Mouse (Mus musculus): Measurements from ENCODE around the gene Hgd. TPM values are rescaled to one million over a fixed set of nuclear protein-coding genes. Genes with fewer than 3 reads are reported as not detected.
A peak's percentile ranks its signal among the peaks of the same experiment; 100 is the strongest.

Gene Hgd
- polyA plus RNA-seq, 1 experiment from 2014 or later, result 19.5 TPM

DNA sequence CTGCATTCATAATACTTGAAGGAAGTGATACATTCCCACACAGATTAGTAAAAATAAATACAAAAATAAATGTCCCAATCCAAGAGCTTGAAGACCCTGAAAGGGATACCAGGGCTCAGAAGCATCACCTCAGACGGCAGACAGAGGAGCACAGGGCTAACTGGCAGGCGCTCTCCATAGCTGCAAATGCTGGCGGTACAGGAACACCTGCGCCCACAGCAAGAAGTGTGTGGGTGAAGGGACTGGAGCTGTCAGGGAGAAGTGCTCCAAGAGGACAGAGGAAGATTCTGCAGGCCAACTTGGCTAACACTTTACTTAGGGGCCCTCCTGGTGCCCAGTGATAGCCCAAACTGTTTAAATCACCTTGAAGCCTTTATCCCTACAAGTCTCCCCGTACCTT is 32.1 kb downstream of the Hgd start:
- WGBS (ENCODE audit: insufficient replicate concordance), result 65% methylated on average over 5 of the region's 5 CpGs
- Histone ChIP-seq H3K9ac (no peak overlapping the region), H3K9me3 (replicated peaks) (no peaks in the 10 kb centered on the region), H3K27me3 (replicated peaks) (no peaks in the 10 kb centered on the region), H3K36me3 (no peaks in the 10 kb centered on the region), H3K27ac (no peak overlapping the region), H3K4me1 (no peaks in the 10 kb centered on the region), H3K4me3 (no peak overlapping the region), H3K4me2 (no peak overlapping the region)
- ATAC-seq, result no peak

GRCm38 (mm10) chr16:37614540-37614939 is 34.6 kb downstream of the Hgd start:
- no peak for ATAC-seq
- H3K4me2 ChIP-seq, result no peak overlapping the region
- 94% methylated on average over 9 of the region's 9 CpGs for WGBS (ENCODE audit: insufficient replicate concordance)

GRCm38 (mm10) chr16:37615429-37615828 is 35.5 kb downstream of the Hgd start:
- Histone ChIP-seq H3K36me3 (no peaks in the 10 kb centered on the region), H3K27me3 (replicated peaks) (no peaks in the 10 kb centered on the region), H3K4me2 (no peak overlapping the region), H3K4me1 (no peaks in the 10 kb centered on the region), H3K4me3 (no peak overlapping the region), H3K27ac (no peak overlapping the region), H3K9ac (no peak overlapping the region), H3K9me3 (replicated peaks) (no peaks in the 10 kb centered on the region)
- 70% methylated on average over 8 of the region's 8 CpGs for WGBS (ENCODE audit: insufficient replicate concordance)
- ATAC-seq, result no peak

More at GRCm38 (mm10) chr16:37614540-37614939, 34.6 kb downstream of the Hgd start:
- no peak overlapping the region for H3K9ac ChIP-seq
- H3K4me1 ChIP-seq, result no peaks in the 10 kb centered on the region
- H3K27me3 ChIP-seq (replicated peaks), result no peaks in the 10 kb centered on the region
- no peak overlapping the region for H3K27ac ChIP-seq
- no peak overlapping the region for H3K4me3 ChIP-seq
- H3K36me3 ChIP-seq, result no peaks in the 10 kb centered on the region
- no peaks in the 10 kb centered on the region for H3K9me3 ChIP-seq (replicated peaks)

- no peak for ATAC-seq
- no peak overlapping the region for H3K4me2 ChIP-seq
- no peak overlapping the region for H3K27ac ChIP-seq
- no peak overlapping the region for H3K4me3 ChIP-seq
- no peak overlapping the region for H3K9ac ChIP-seq
- no peaks in the 10 kb centered on the region for H3K36me3 ChIP-seq
- no peaks in the 10 kb centered on the region for H3K27me3 ChIP-seq (replicated peaks)
- H3K9me3 ChIP-seq (replicated peaks), result no peaks in the 10 kb centered on the region
- WGBS (ENCODE audit: insufficient replicate concordance), result 56% methylated on average over 8 of the region's 8 CpGs
- no peaks in the 10 kb centered on the region for H3K4me1 ChIP-seq
Observed at GRCm38 (mm10) chr16:37616104-37616503, 36.2 kb downstream of the Hgd start.

- H3K9me3 ChIP-seq (replicated peaks), result no peaks in the 10 kb centered on the region
- H3K36me3 ChIP-seq, result no peaks in the 10 kb centered on the region
- H3K4me1 ChIP-seq, result no peaks in the 10 kb centered on the region
- 37% methylated on average over 3 of the region's 3 CpGs for WGBS (ENCODE audit: insufficient replicate concordance)
- no peak overlapping the region for H3K4me3 ChIP-seq
- H3K4me2 ChIP-seq, result no peak overlapping the region
- no peak for ATAC-seq
- no peaks in the 10 kb centered on the region for H3K27me3 ChIP-seq (replicated peaks)
- H3K27ac ChIP-seq, result no peak overlapping the region
- no peak overlapping the region for H3K9ac ChIP-seq
Observed at GRCm38 (mm10) chr16:37617695-37618094, 37.7 kb downstream of the Hgd start.

- Histone ChIP-seq H3K27me3 (replicated peaks) (no peaks in the 10 kb centered on the region), H3K27ac (no peak overlapping the region), H3K4me3 (no peak overlapping the region), H3K9me3 (replicated peaks) (no peaks in the 10 kb centered on the region), H3K36me3 (no peaks in the 10 kb centered on the region), H3K9ac (no peak overlapping the region), H3K4me2 (no peak overlapping the region), H3K4me1 (no peaks in the 10 kb centered on the region)
- ATAC-seq, result no peak
- WGBS (ENCODE audit: insufficient replicate concordance), result 49% methylated on average over 3 of the region's 3 CpGs
Observed at GRCm38 (mm10) chr16:37622403-37622802, 42.5 kb downstream of the Hgd start.

DNA sequence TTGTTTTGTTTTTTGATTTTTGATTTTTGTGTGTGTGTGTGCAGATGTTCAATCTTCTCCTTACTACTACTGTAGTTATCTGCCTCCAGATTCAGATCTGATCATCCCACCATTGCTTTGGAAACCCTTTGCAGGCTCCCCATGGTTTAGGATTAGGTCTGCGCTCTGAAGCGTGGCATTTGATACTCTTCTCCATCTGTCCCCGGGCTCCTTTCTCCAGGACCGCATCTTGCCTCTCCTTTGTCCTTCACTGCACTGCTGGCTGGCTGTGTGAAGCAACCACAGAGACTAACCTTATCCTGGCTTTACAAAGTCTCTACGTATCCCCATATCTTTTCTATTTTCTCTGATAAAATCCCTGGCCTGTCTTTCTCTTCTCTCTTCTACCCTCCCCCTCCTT is 43.0 kb downstream of the Hgd start:
- Histone ChIP-seq H3K4me1 (no peaks in the 10 kb centered on the region), H3K36me3 (no peaks in the 10 kb centered on the region), H3K4me3 (no peak overlapping the region), H3K9ac (no peak overlapping the region), H3K4me2 (no peak overlapping the region), H3K27me3 (replicated peaks) (no peaks in the 10 kb centered on the region), H3K9me3 (replicated peaks) (no peaks in the 10 kb centered on the region), H3K27ac (no peak overlapping the region)
- no peak for ATAC-seq
- WGBS (ENCODE audit: insufficient replicate concordance), result 62% methylated on average over 5 of the region's 5 CpGs

DNA sequence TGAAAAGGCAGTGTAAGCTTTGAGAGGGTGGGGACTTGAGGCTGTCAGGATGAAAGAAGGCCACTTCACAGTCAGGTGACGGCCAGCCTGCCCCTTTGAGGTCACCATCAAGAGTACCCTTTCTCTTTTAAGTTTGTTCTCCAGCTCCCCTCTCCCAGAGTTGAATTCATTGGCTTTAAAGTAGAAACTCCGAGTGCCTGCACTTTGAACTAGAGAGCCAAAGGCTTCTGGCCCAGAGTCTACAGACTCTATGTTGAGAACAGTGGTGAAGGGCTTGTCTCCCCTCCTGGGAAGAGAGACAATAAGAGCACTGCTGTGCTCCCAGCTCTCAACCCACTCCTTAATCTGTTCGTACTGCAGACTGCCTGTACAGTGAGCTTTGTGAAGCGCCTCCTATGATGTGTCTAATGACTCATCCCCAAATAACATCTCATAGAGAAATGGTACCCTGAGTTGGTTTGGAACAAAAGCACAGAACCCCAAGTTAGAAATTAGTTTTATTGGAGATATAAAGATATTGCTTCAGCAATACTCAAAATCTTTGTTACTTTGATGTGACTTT is 46.5 kb downstream of the Hgd start:
- 65% methylated on average over 4 of the region's 4 CpGs for WGBS (ENCODE audit: insufficient replicate concordance)
- no peak overlapping the region for H3K27ac ChIP-seq
- no peaks in the 10 kb centered on the region for H3K4me1 ChIP-seq

GRCm38 (mm10) chr16:37628336-37628735 is 48.4 kb downstream of the Hgd start:
- Histone ChIP-seq H3K4me1 (no peaks in the 10 kb centered on the region), H3K9me3 (replicated peaks) (no peaks in the 10 kb centered on the region), H3K4me3 (no peak overlapping the region), H3K36me3 (no peaks in the 10 kb centered on the region), H3K27me3 (replicated peaks) (no peaks in the 10 kb centered on the region), H3K27ac (no peak overlapping the region), H3K4me2 (no peak overlapping the region), H3K9ac (no peak overlapping the region)
- ATAC-seq, result no peak
- WGBS (ENCODE audit: insufficient replicate concordance), result 69% methylated on average over 9 of the region's 9 CpGs

More for the DNA sequence above, 46.5 kb downstream of the Hgd start:
- no peaks in the 10 kb centered on the region for H3K27me3 ChIP-seq (replicated peaks)
- H3K9me3 ChIP-seq (replicated peaks), result no peaks in the 10 kb centered on the region
- H3K4me3 ChIP-seq, result no peak overlapping the region
- no peak overlapping the region for H3K4me2 ChIP-seq
- no peak for ATAC-seq
- H3K9ac ChIP-seq, result no peak overlapping the region
- no peaks in the 10 kb centered on the region for H3K36me3 ChIP-seq

DNA sequence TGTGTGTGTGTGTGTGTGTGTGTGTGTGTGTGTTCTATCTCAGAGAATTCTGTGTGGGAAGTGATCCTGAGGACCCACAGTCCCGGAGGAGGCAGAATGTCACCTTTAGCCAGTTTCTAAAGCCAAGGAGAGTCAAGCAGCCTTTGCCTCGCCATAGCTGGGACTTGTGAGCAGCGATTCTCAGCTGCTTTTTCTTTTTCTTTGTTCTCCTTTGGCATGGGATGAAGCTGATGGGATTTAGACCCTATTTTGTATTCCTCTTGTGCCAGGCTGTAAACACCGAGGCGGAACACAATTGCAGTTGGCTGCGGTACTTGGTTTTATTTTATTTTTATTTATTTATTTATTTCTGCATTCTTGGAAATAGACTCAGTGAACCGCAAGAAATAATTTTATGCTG is 49.1 kb downstream of the Hgd start:
- Histone ChIP-seq H3K4me3 (no peak overlapping the region), H3K9me3 (replicated peaks) (no peaks in the 10 kb centered on the region), H3K4me2 (no peak overlapping the region), H3K27ac (no peak overlapping the region), H3K36me3 (no peaks in the 10 kb centered on the region), H3K9ac (no peak overlapping the region), H3K4me1 (peaks cover 6% of the 10 kb centered on the region), H3K27me3 (replicated peaks) (no peaks in the 10 kb centered on the region)
- ATAC-seq, result no peak
- WGBS (ENCODE audit: insufficient replicate concordance), result 75% methylated on average over 7 of the region's 7 CpGs

GRCm38 (mm10) chr16:37634578-37634977 is 54.6 kb downstream of the Hgd start:
- H3K36me3 ChIP-seq, result no peaks in the 10 kb centered on the region
- 0 out of 2 replicates have a peak overlapping the region, but pooled peaks have one; percentile 12 for H3K27ac ChIP-seq
- H3K4me3 ChIP-seq, result peak overlapping the region; percentile 17
- H3K9me3 ChIP-seq (replicated peaks), result no peaks in the 10 kb centered on the region
- H3K9ac ChIP-seq, result 0 out of 2 replicates have a peak overlapping the region, but pooled peaks have one; percentile 12
- WGBS (ENCODE audit: insufficient replicate concordance), result 25% methylated on average over 9 of the region's 9 CpGs
- peaks cover 18% of the 10 kb centered on the region for H3K4me1 ChIP-seq
- ATAC-seq, result peak; percentile 95
- no peaks in the 10 kb centered on the region for H3K27me3 ChIP-seq (replicated peaks)
- H3K4me2 ChIP-seq, result peak overlapping the region; percentile 59

GRCm38 (mm10) chr16:37635095-37635494 is 55.1 kb downstream of the Hgd start:
- no peaks in the 10 kb centered on the region for H3K27me3 ChIP-seq (replicated peaks)
- no peaks in the 10 kb centered on the region for H3K36me3 ChIP-seq
- H3K4me3 ChIP-seq, result no peak overlapping the region
- H3K4me2 ChIP-seq, result peak overlapping the region; percentile 59; the same call in 1 of the 2 replicates
- no peaks in the 10 kb centered on the region for H3K9me3 ChIP-seq (replicated peaks)
- peak overlapping the region; percentile 12; the same call in 1 of the 2 replicates for H3K27ac ChIP-seq
- peak; percentile 68 for ATAC-seq
- WGBS (ENCODE audit: insufficient replicate concordance), result 41% methylated on average over 1 of the region's 1 CpGs
- H3K9ac ChIP-seq, result no peak overlapping the region
- H3K4me1 ChIP-seq, result peaks cover 18% of the 10 kb centered on the region

- H3K36me3 ChIP-seq, result no peaks in the 10 kb centered on the region
- H3K4me3 ChIP-seq, result no peak overlapping the region
- H3K4me2 ChIP-seq, result no peak overlapping the region
- no peak overlapping the region for H3K9ac ChIP-seq
- H3K9me3 ChIP-seq (replicated peaks), result no peaks in the 10 kb centered on the region
- WGBS (ENCODE audit: insufficient replicate concordance), result 54% methylated on average over 6 of the region's 6 CpGs
- ATAC-seq, result no peak
- peaks cover 18% of the 10 kb centered on the region for H3K4me1 ChIP-seq
- no peaks in the 10 kb centered on the region for H3K27me3 ChIP-seq (replicated peaks)
- H3K27ac ChIP-seq, result no peak overlapping the region
Observed at GRCm38 (mm10) chr16:37636107-37636506, 56.2 kb downstream of the Hgd start.

Data from liver, embryonic 12.5 days (tissue).